Mouse (Mus musculus): ENCODE results near the gene Ccp110. TPM values are rescaled to one million over a fixed set of nuclear protein-coding genes. Genes with fewer than 3 reads are reported as not detected.

Gene Ccp110
- polyA plus RNA-seq (2014; fragmentation: Illumina TruSeq; extraction: RNeasy Lipid Tissue Mini Kit (QIAGEN cat#74804); ENCODE audit: low read depth, low replicate concordance): 16.3 TPM

GRCm38 (mm10) chr7:118712228-118713173 is at the start of gene Ccp110:
TSS of gene Ccp110 (plus strand) at chr7:118712552.

GRCm38 (mm10) chr7:118705101-118705961 is 7.0 kb upstream of the Ccp110 start, which contains the start of gene Gde1:
TSS of gene Gde1 (minus strand) at chr7:118705778.

GRCm38 (mm10) chr7:118739975-118740531 is 27.7 kb downstream of the Ccp110 start, which contains the start of gene Vps35l:
TSS of gene Vps35l (plus strand) at chr7:118740226.

Other genes starting within 250 kb of the Ccp110 start
- 18.2 TPM for gene Itpripl2, start 220.6 kb upstream of the Ccp110 start, polyA plus RNA-seq (2014; fragmentation: Illumina TruSeq; extraction: RNeasy Lipid Tissue Mini Kit (QIAGEN cat#74804); ENCODE audit: low read depth, low replicate concordance)
- 14.8 TPM for gene Coq7, start 179.2 kb upstream of the Ccp110 start, polyA plus RNA-seq (2014; fragmentation: Illumina TruSeq; extraction: RNeasy Lipid Tissue Mini Kit (QIAGEN cat#74804); ENCODE audit: low read depth, low replicate concordance)
- gene Tmc7, start 127.8 kb upstream of the Ccp110 start, polyA plus RNA-seq (2014; fragmentation: Illumina TruSeq; extraction: RNeasy Lipid Tissue Mini Kit (QIAGEN cat#74804); ENCODE audit: low read depth, low replicate concordance): 2.2 TPM
- gene Tmc5, start 115.3 kb upstream of the Ccp110 start, polyA plus RNA-seq (2014; fragmentation: Illumina TruSeq; extraction: RNeasy Lipid Tissue Mini Kit (QIAGEN cat#74804); ENCODE audit: low read depth, low replicate concordance): 2.2 TPM
- 271 TPM for gene Gde1, start 6.8 kb upstream of the Ccp110 start, polyA plus RNA-seq (2014; fragmentation: Illumina TruSeq; extraction: RNeasy Lipid Tissue Mini Kit (QIAGEN cat#74804); ENCODE audit: low read depth, low replicate concordance)
- 12.6 TPM for gene Vps35l, start 27.7 kb downstream of the Ccp110 start, polyA plus RNA-seq (2014; fragmentation: Illumina TruSeq; extraction: RNeasy Lipid Tissue Mini Kit (QIAGEN cat#74804); ENCODE audit: low read depth, low replicate concordance)
- 0.93 TPM for gene Iqck, start 143.2 kb downstream of the Ccp110 start, polyA plus RNA-seq (2014; fragmentation: Illumina TruSeq; extraction: RNeasy Lipid Tissue Mini Kit (QIAGEN cat#74804); ENCODE audit: low read depth, low replicate concordance)
- 40.2 TPM for gene Knop1, start 143.7 kb downstream of the Ccp110 start, polyA plus RNA-seq (2014; fragmentation: Illumina TruSeq; extraction: RNeasy Lipid Tissue Mini Kit (QIAGEN cat#74804); ENCODE audit: low read depth, low replicate concordance)

All from kidney, adult 10 weeks (tissue).